Mouse (Mus musculus): ENCODE results near the gene Ppp4r3b. TPM values are rescaled to one million over a fixed set of nuclear protein-coding genes. Genes with fewer than 3 reads are reported as not detected.
A peak's percentile ranks its signal among the peaks of the same experiment; 100 is the strongest.

The Ppp4r3b gene
- polyA plus RNA-seq, 2 experiments from 2014 or later: 111 to 115 TPM

- no peak for ATAC-seq
These were observed 65.9 kb downstream of the Ppp4r3b start for GRCm38 (mm10) chr11:29238551-29238950.

GRCm38 (mm10) chr11:29239353-29239752 is 66.7 kb downstream of the Ppp4r3b start:
- ATAC-seq: no peak

- no peak for ATAC-seq
These were observed 69.3 kb downstream of the Ppp4r3b start for GRCm38 (mm10) chr11:29241961-29242360.

- no peak for ATAC-seq
These were observed 73.3 kb downstream of the Ppp4r3b start for GRCm38 (mm10) chr11:29245988-29246387.

GRCm38 (mm10) chr11:29246883-29247650 is 74.4 kb downstream of the Ppp4r3b start, which contains the start of gene Cfap36:
TSS of gene Cfap36 (minus strand) at chr11:29247409.
- peak; percentile 100 for ATAC-seq

- ATAC-seq: no peak
These were observed 75.0 kb downstream of the Ppp4r3b start for GRCm38 (mm10) chr11:29247725-29248124.

GRCm38 (mm10) chr11:29248386-29248785 is 75.7 kb downstream of the Ppp4r3b start:
- no peak for ATAC-seq

- no peak for ATAC-seq
These were observed 82.0 kb downstream of the Ppp4r3b start for GRCm38 (mm10) chr11:29254643-29255042.

- ATAC-seq: no peak
These were observed 95.1 kb downstream of the Ppp4r3b start for GRCm38 (mm10) chr11:29267824-29268223.

Other genes with a start within 250 kb of the Ppp4r3b start
- gene Pnpt1, start 42.1 kb upstream of the Ppp4r3b start, polyA plus RNA-seq (2017; shearing (Covaris generic)): 10 to 100 TPM; 31.6 to 40.2 TPM
- 10 to 100 TPM; 29.6 to 32.0 TPM for gene Cfap36, start 74.5 kb downstream of the Ppp4r3b start, polyA plus RNA-seq (2017; shearing (Covaris generic))
- gene Ccdc88a, start 200.8 kb downstream of the Ppp4r3b start, polyA plus RNA-seq (2017; shearing (Covaris generic)): under 1 TPM; 0.51 to 0.63 TPM

All from activated CD4-positive, CD25-positive, alpha-beta regulatory T cell, adult 4 months (primary cell).